8 mouse cellular contexts compared by ENCODE assay signal in genomic region chr5:88764430-88764986, GRCm38 (mm10). TPM values are rescaled to one million over a fixed set of nuclear protein-coding genes. Genes with fewer than 3 reads are reported as not detected.
A peak's percentile ranks its signal among the peaks of the same experiment; 100 is the strongest.
DNase-seq lines count a peak whose midpoint lies in the region; ATAC-seq and TF ChIP-seq lines count a peak whose summit lies in the region.

No protein-coding gene starts in this region.

- no peaks in the 10 kb centered on the region for H3K9me3 ChIP-seq in forebrain, postnatal 0 days (ENCODE audit: low read length)
- no peaks in the 10 kb centered on the region for H3K9me3 ChIP-seq in liver, postnatal 0 days (ENCODE audit: low read length)

- peak; percentile 5 for ATAC-seq in activated CD4-positive, CD25-positive, alpha-beta regulatory T cell, adult 4 months
- ATAC-seq in forebrain, postnatal 0 days: peak; percentile 35
- ATAC-seq in liver, postnatal 0 days: peak; percentile 36

- peaks cover 4% of the 10 kb centered on the region; the same call in 1 of the 2 replicates for H3K4me1 ChIP-seq in kidney, adult 2 months (ENCODE audit: control insufficient read depth, insufficient read depth, low read length)
- H3K4me1 ChIP-seq in forebrain, postnatal 0 days (ENCODE audit: insufficient read depth): no peaks in the 10 kb centered on the region; the same call in 1 of the 2 replicates
- H3K4me1 ChIP-seq in liver, postnatal 0 days (ENCODE audit: insufficient read depth): peaks cover 21% of the 10 kb centered on the region

- H3K27ac ChIP-seq in kidney, adult 2 months (ENCODE audit: insufficient read depth, low read depth, low read length): peak overlapping the region; percentile 12; the same call in 1 of the 2 replicates
- H3K27ac ChIP-seq in forebrain, postnatal 0 days (ENCODE audit: low read depth, low read length): peak overlapping the region; percentile 85
- H3K27ac ChIP-seq in liver, postnatal 0 days (ENCODE audit: low read depth): peak overlapping the region; percentile 91

- H3K36me3 ChIP-seq in kidney, adult 2 months (ENCODE audit: control insufficient read depth, insufficient read depth, low read length): no peaks in the 10 kb centered on the region
- peaks cover under 1% of the 10 kb centered on the region; the same call in 1 of the 2 replicates for H3K36me3 ChIP-seq in forebrain, postnatal 0 days (ENCODE audit: insufficient read depth)
- H3K36me3 ChIP-seq in liver, postnatal 0 days (replicated peaks; ENCODE audit: insufficient read depth, low read length): peaks cover 9% of the 10 kb centered on the region

- TF ChIP-seq EP300 in liver, postnatal 0 days (IDR thresholded peaks at IDR 0.05; ENCODE audit: low read depth): no peak

- peak overlapping the region; percentile 63 for H3K9ac ChIP-seq in forebrain, postnatal 0 days
- H3K9ac ChIP-seq in liver, postnatal 0 days (replicated peaks): peak overlapping the region; percentile 53

- no peak for DNase-seq in kidney, adult 2 months
- no peak for DNase-seq in kidney, postnatal 14 days
- DNase-seq in forebrain, postnatal 0 days: no peak
- DNase-seq in liver, postnatal 0 days: no peak
- no peak for DNase-seq in right cerebral cortex, adult 18-20 months
- no peak for DNase-seq in left cerebral cortex, postnatal 10 days (ENCODE audit: extremely low spot score in 1 of 2, low spot score in 2 of 2)
- no peak for DNase-seq in adrenal gland, adult 18-20 months (ENCODE audit: low spot score in 2 of 2)

- H3K27me3 ChIP-seq in kidney, adult 2 months (replicated peaks; ENCODE audit: control insufficient read depth, insufficient read depth, low read length): no peaks in the 10 kb centered on the region
- no peaks in the 10 kb centered on the region for H3K27me3 ChIP-seq in forebrain, postnatal 0 days (ENCODE audit: insufficient read depth, low read length)
- no peaks in the 10 kb centered on the region for H3K27me3 ChIP-seq in liver, postnatal 0 days (ENCODE audit: insufficient read depth, low read length)

- peak overlapping the region; percentile 95 for H3K4me3 ChIP-seq in kidney, adult 2 months (ENCODE audit: insufficient read depth, low read depth, low read length)
- H3K4me3 ChIP-seq in forebrain, postnatal 0 days (ENCODE audit: low read depth, low read length): peak overlapping the region; percentile 73
- H3K4me3 ChIP-seq in liver, postnatal 0 days (ENCODE audit: low read depth, low read length): peak overlapping the region; percentile 89

- TF ChIP-seq POLR2A in kidney, adult 2 months (IDR thresholded peaks at IDR 0.05; ENCODE audit: low read depth, low read length): no peak

- H3K4me2 ChIP-seq in forebrain, postnatal 0 days (ENCODE audit: low read depth): peak overlapping the region; percentile 50
- H3K4me2 ChIP-seq in liver, postnatal 0 days (ENCODE audit: low read depth, low read length): peak overlapping the region; percentile 79

- intact Hi-C loops in left cerebral cortex, postnatal 10 days (cut with DNase I): loop anchor here (5.0 kb wide), 1 partner anchor 42 kb away; the partner anchor contains the start of gene Mob1b

- WGBS in kidney, adult 2 months: 1% methylated on average over 23 of the region's 23 CpGs
- 1% methylated on average over 23 of the region's 23 CpGs for WGBS in forebrain, postnatal 0 days
- WGBS in liver, postnatal 0 days (ENCODE audit: insufficient replicate concordance): under 1% methylated on average over 22 of the region's 23 CpGs

- TF ChIP-seq CTCF in kidney, adult 2 months (conservative IDR thresholded peaks at IDR 0.05; ENCODE audit: insufficient read depth, insufficient read length, low read depth, low read length): no peak
- no peak for TF ChIP-seq CTCF in forebrain, postnatal 0 days (IDR thresholded peaks at IDR 0.05; ENCODE audit: low read depth)
- no peak for TF ChIP-seq CTCF in liver, postnatal 0 days (IDR thresholded peaks at IDR 0.05; ENCODE audit: low read depth)

RNA-seq across cellular contexts. Expression of gene Dck, which starts 0.3 kb away (rescaled TPM):
- 1.4 and 2.0 TPM in 2 replicates for polyA plus RNA-seq in kidney, adult 2 months (2012; rRNA removed)
- polyA plus RNA-seq in activated CD4-positive, CD25-positive, alpha-beta regulatory T cell, adult 4 months (2017; shearing (Covaris generic)): 10 to 100 TPM; 57.9 to 66.8 TPM
- total RNA-seq in forebrain, postnatal 0 days (2014; rRNA removed): 23.1 and 28.9 TPM in 2 replicates
- 24.6 and 30.3 TPM in 2 replicates for polyA plus RNA-seq in forebrain, postnatal 0 days (2015; fragmentation: Nextera tagmentation; extraction: Ambion mirVana)
- 44.7 and 46.8 TPM in 2 replicates for polyA plus RNA-seq in liver, postnatal 0 days (2015; fragmentation: Nextera tagmentation; extraction: Ambion mirVana)
- 10 to 100 TPM; 19.5 to 20.3 TPM for total RNA-seq in left cerebral cortex, postnatal 10 days (2021)
- total RNA-seq in adrenal gland, adult 18-20 months (2021): 1 to 10 TPM; 2.8 to 3.4 TPM

RNA-seq across cellular contexts. Expression of gene Mob1b, which starts 43.9 kb away (rescaled TPM):
- 5.3 and 6.7 TPM in 2 replicates for polyA plus RNA-seq in kidney, adult 2 months (2012; rRNA removed)
- 10 to 100 TPM; 10.2 to 10.5 TPM for polyA plus RNA-seq in activated CD4-positive, CD25-positive, alpha-beta regulatory T cell, adult 4 months (2017; shearing (Covaris generic))
- 12.3 and 14.9 TPM in 2 replicates for total RNA-seq in forebrain, postnatal 0 days (2014; rRNA removed)
- polyA plus RNA-seq in forebrain, postnatal 0 days (2015; fragmentation: Nextera tagmentation; extraction: Ambion mirVana): 4.4 and 7.8 TPM in 2 replicates
- polyA plus RNA-seq in liver, postnatal 0 days (2015; fragmentation: Nextera tagmentation; extraction: Ambion mirVana): 5.3 and 6.2 TPM in 2 replicates
- 10 to 100 TPM; 32.3 to 35.2 TPM for total RNA-seq in left cerebral cortex, postnatal 10 days (2021)
- total RNA-seq in adrenal gland, adult 18-20 months (2021): 10 to 100 TPM; 33.9 to 41.5 TPM

Comparison
In these comparisons a context has a peak if more than half of its experiments do, and no peak if none do; other contexts are left out.
1. H3K27ac ChIP-seq: peak in every context shown above with its lines; median percentile 91 in liver, postnatal 0 days; 85 in forebrain, postnatal 0 days; 12 in kidney, adult 2 months.